ENCODE assay signal across 12 mouse cellular contexts in the genomic region with DNA sequence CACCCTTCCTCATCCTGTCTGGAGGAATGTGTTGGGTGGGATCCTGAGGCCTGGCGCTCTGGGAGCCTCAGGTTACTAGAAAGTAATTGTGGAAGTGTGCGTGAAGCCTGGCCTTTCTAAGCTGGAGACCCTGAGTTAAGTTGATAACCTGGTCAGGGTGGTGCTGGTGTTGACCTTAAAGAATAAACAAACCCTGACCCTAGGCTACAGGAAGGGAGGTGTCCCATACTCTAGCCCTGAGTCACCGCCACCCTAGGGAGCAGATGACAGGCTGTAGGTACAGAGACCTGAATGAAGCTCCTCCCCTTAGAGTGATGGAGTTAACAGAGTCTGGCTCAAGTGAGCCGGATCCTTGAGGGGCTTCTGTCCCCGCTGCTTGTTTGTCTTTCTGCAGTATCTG. TPM values are rescaled to one million over a fixed set of nuclear protein-coding genes. Genes with fewer than 3 reads are reported as not detected.
DNase-seq lines count a peak whose midpoint lies in the region; ATAC-seq and TF ChIP-seq lines count a peak whose summit lies in the region.
"Had no signal": no experiment of that assay in that cellular context is flagged by ENCODE, and none has a peak within 500 bp of the region (broad histone marks: within the 10 kb centered on the region; RNA-seq: fewer than 3 reads in every experiment).

No protein-coding gene starts in this region.

- WGBS in kidney, embryonic 14.5 days: 56% methylated on average over 5 of the region's 5 CpGs
- 83% methylated on average over 5 of the region's 5 CpGs for WGBS in neural tube, embryonic 13.5 days
- WGBS in intestine, postnatal 0 days: 35% methylated on average over 5 of the region's 5 CpGs

- peaks cover 66% of the 10 kb centered on the region for H3K4me1 ChIP-seq in kidney, embryonic 14.5 days (ENCODE audit: control insufficient read depth, insufficient read depth, low read length)
- H3K4me1 ChIP-seq in neural tube, embryonic 13.5 days (replicated peaks): peaks cover 80% of the 10 kb centered on the region
- peaks cover 39% of the 10 kb centered on the region for H3K4me1 ChIP-seq in intestine, postnatal 0 days (replicated peaks; ENCODE audit: control insufficient read depth, insufficient read depth, low read length)

- no peak overlapping the region; the same call in 1 of the 2 replicates for H3K4me2 ChIP-seq in kidney, embryonic 14.5 days (replicated peaks; ENCODE audit: low read depth, low read length)
- 0 out of 2 replicates have a peak overlapping the region, but pooled peaks have one; percentile 7 for H3K4me2 ChIP-seq in neural tube, embryonic 13.5 days
- no peak overlapping the region for H3K4me2 ChIP-seq in intestine, postnatal 0 days (replicated peaks; ENCODE audit: low read depth)

- no peaks in the 10 kb centered on the region for H3K9me3 ChIP-seq in kidney, embryonic 14.5 days (ENCODE audit: control insufficient read depth, low read length)
- H3K9me3 ChIP-seq in neural tube, embryonic 13.5 days: no peaks in the 10 kb centered on the region
- no peaks in the 10 kb centered on the region for H3K9me3 ChIP-seq in intestine, postnatal 0 days (ENCODE audit: control insufficient read depth)
- H3K9me3 ChIP-seq: forebrain, embryonic 13.5 days; G1E had no signal

- DNase-seq in kidney, adult 8-10 months: no peak
- DNase-seq in neural tube, embryonic 10.5 days (ENCODE audit: extremely low spot score, low spot score): no peak
- no peak for DNase-seq in urinary bladder, postnatal 10 days (ENCODE audit: low spot score)
- DNase-seq in left cerebral cortex, postnatal 10 days (ENCODE audit: extremely low spot score in 1 of 2, low spot score in 2 of 2): no peak

- ATAC-seq in kidney, embryonic 14.5 days (ENCODE audit: low FRiP score, low TSS enrichment): no peak
- no peak for ATAC-seq in neural tube, embryonic 13.5 days (ENCODE audit: low read depth)
- no peak for ATAC-seq in intestine, postnatal 0 days
- ATAC-seq in granulocyte monocyte progenitor cell, adult 5-6 weeks (replicated peaks; ENCODE audit: poor library complexity, severe bottlenecking): no peak
- ATAC-seq: forebrain, embryonic 13.5 days had no signal

- no peak for TF ChIP-seq CTCF in intestine, postnatal 0 days (IDR thresholded peaks at IDR 0.05; ENCODE audit: low read depth)

- intact Hi-C loops in left cerebral cortex, postnatal 10 days (cut with DNase I): no loop called here

- H3K27me3 ChIP-seq in kidney, embryonic 14.5 days (ENCODE audit: control insufficient read depth, insufficient read depth, low read length): no peaks in the 10 kb centered on the region
- H3K27me3 ChIP-seq in neural tube, embryonic 13.5 days: no peaks in the 10 kb centered on the region
- no peaks in the 10 kb centered on the region for H3K27me3 ChIP-seq in intestine, postnatal 0 days (replicated peaks; ENCODE audit: control insufficient read depth, insufficient read depth, low read length)
- H3K27me3 ChIP-seq: forebrain, embryonic 13.5 days had no signal

- H3K36me3 ChIP-seq in kidney, embryonic 14.5 days (ENCODE audit: control insufficient read depth, insufficient read depth, low read length): 0 out of 2 replicates have a peak, but pooled peaks cover 5% of the 10 kb centered on the region
- H3K36me3 ChIP-seq in neural tube, embryonic 13.5 days: peaks cover 21% of the 10 kb centered on the region
- peaks cover 14% of the 10 kb centered on the region for H3K36me3 ChIP-seq in intestine, postnatal 0 days (ENCODE audit: control insufficient read depth, insufficient read depth)

- H3K27ac ChIP-seq in kidney, embryonic 14.5 days (ENCODE audit: low read depth, low read length): peak overlapping the region; percentile 86; the same call in 1 of the 2 replicates
- H3K27ac ChIP-seq in neural tube, embryonic 13.5 days (replicated peaks): no peak overlapping the region; the same call in 1 of the 2 replicates
- H3K27ac ChIP-seq in intestine, postnatal 0 days (ENCODE audit: low read depth, low read length): peak overlapping the region; percentile 52; the same call in 1 of the 2 replicates

- no peak overlapping the region for H3K4me3 ChIP-seq in kidney, embryonic 14.5 days (ENCODE audit: low read length)
- no peak overlapping the region for H3K4me3 ChIP-seq in neural tube, embryonic 13.5 days
- no peak overlapping the region for H3K4me3 ChIP-seq in intestine, postnatal 0 days (ENCODE audit: low read depth, low read length)
- H3K4me3 ChIP-seq: forebrain, embryonic 13.5 days had no signal

- no peak overlapping the region for H3K9ac ChIP-seq in kidney, embryonic 14.5 days (ENCODE audit: low read depth, low read length)
- 0 out of 2 replicates have a peak overlapping the region, but pooled peaks have one; percentile 22 for H3K9ac ChIP-seq in neural tube, embryonic 13.5 days
- no peak overlapping the region for H3K9ac ChIP-seq in intestine, postnatal 0 days (ENCODE audit: low read depth, low read length)

RNA-seq across cellular contexts. Expression of a gene that starts 5.0 kb away (rescaled TPM):
- polyA plus RNA-seq in kidney, embryonic 14.5 days (2014; fragmentation: Nextera tagmentation; extraction: Ambion mirVana): 46.9 and 57.2 TPM in 2 replicates
- 114 and 123 TPM in 2 replicates for polyA plus RNA-seq in neural tube, embryonic 13.5 days (2015; fragmentation: Nextera tagmentation; extraction: Ambion mirVana)
- polyA plus RNA-seq in intestine, postnatal 0 days (2015; fragmentation: Nextera tagmentation; extraction: Ambion mirVana): 98.2 and 103 TPM in 2 replicates
- 100 to 1,000 TPM; 190 to 203 TPM for total RNA-seq in left cerebral cortex, postnatal 10 days (2021)
- total RNA-seq in granulocyte monocyte progenitor cell, adult 5-6 weeks (2014; fragmentation: Nextera tagmentation): 60.5 and 60.7 TPM in 2 replicates
- 92.5 and 124 TPM in 2 replicates for total RNA-seq in granulocyte monocyte progenitor cell, adult 5-6 weeks (2017)

RNA-seq across cellular contexts. Expression of a gene that starts 21.6 kb away (rescaled TPM):
- 695 and 947 TPM in 2 replicates for polyA plus RNA-seq in kidney, embryonic 14.5 days (2014; fragmentation: Nextera tagmentation; extraction: Ambion mirVana)
- 351 and 415 TPM in 2 replicates for polyA plus RNA-seq in neural tube, embryonic 13.5 days (2015; fragmentation: Nextera tagmentation; extraction: Ambion mirVana)
- 538 and 555 TPM in 2 replicates for polyA plus RNA-seq in intestine, postnatal 0 days (2015; fragmentation: Nextera tagmentation; extraction: Ambion mirVana)
- 100 to 1,000 TPM; 423 to 456 TPM for total RNA-seq in left cerebral cortex, postnatal 10 days (2021)
- 2,177 and 2,335 TPM in 2 replicates for total RNA-seq in granulocyte monocyte progenitor cell, adult 5-6 weeks (2014; fragmentation: Nextera tagmentation)
- total RNA-seq in granulocyte monocyte progenitor cell, adult 5-6 weeks (2017): 2,263 and 3,329 TPM in 2 replicates

RNA-seq across cellular contexts. Expression of a gene that starts 28.1 kb away (rescaled TPM):
- polyA plus RNA-seq in kidney, embryonic 14.5 days (2014; fragmentation: Nextera tagmentation; extraction: Ambion mirVana): 0.56 TPM in 1 of 2 replicates, not detected in the other
- 0.67 TPM in 1 of 2 replicates, not detected in the other for polyA plus RNA-seq in neural tube, embryonic 13.5 days (2015; fragmentation: Nextera tagmentation; extraction: Ambion mirVana)
- polyA plus RNA-seq in intestine, postnatal 0 days (2015; fragmentation: Nextera tagmentation; extraction: Ambion mirVana): not detected in 2 replicates
- total RNA-seq in left cerebral cortex, postnatal 10 days (2021): under 1 TPM; 0.60 to 0.63 TPM
- total RNA-seq in granulocyte monocyte progenitor cell, adult 5-6 weeks (2014; fragmentation: Nextera tagmentation): not detected in 2 replicates
- not detected in 2 replicates for total RNA-seq in granulocyte monocyte progenitor cell, adult 5-6 weeks (2017)
- total RNA-seq: heart, postnatal 10 days; monocyte, adult 5-6 weeks had no signal

RNA-seq across cellular contexts. Expression of a gene that starts 36.7 kb away (rescaled TPM):
- polyA plus RNA-seq in kidney, embryonic 14.5 days (2014; fragmentation: Nextera tagmentation; extraction: Ambion mirVana): 8.6 and 11.3 TPM in 2 replicates
- 31.0 and 32.3 TPM in 2 replicates for polyA plus RNA-seq in neural tube, embryonic 13.5 days (2015; fragmentation: Nextera tagmentation; extraction: Ambion mirVana)
- 1.8 and 2.0 TPM in 2 replicates for polyA plus RNA-seq in intestine, postnatal 0 days (2015; fragmentation: Nextera tagmentation; extraction: Ambion mirVana)
- total RNA-seq in left cerebral cortex, postnatal 10 days (2021): 10 to 100 TPM; 40.0 to 45.1 TPM
- 3.8 TPM in 1 of 2 replicates, not detected in the other for total RNA-seq in granulocyte monocyte progenitor cell, adult 5-6 weeks (2014; fragmentation: Nextera tagmentation)
- 1.3 TPM in 1 of 2 replicates, not detected in the other for total RNA-seq in granulocyte monocyte progenitor cell, adult 5-6 weeks (2017)
- total RNA-seq: monocyte, adult 5-6 weeks had no signal
- polyA plus RNA-seq: G1E had no signal

RNA-seq across cellular contexts. Expression of a gene that starts 37.5 kb away (rescaled TPM):
- polyA plus RNA-seq in kidney, embryonic 14.5 days (2014; fragmentation: Nextera tagmentation; extraction: Ambion mirVana): 12.6 and 13.7 TPM in 2 replicates
- polyA plus RNA-seq in neural tube, embryonic 13.5 days (2015; fragmentation: Nextera tagmentation; extraction: Ambion mirVana): 18.8 and 19.1 TPM in 2 replicates
- polyA plus RNA-seq in intestine, postnatal 0 days (2015; fragmentation: Nextera tagmentation; extraction: Ambion mirVana): 8.5 and 9.8 TPM in 2 replicates
- 10 to 100 TPM; 18.8 to 19.4 TPM for total RNA-seq in left cerebral cortex, postnatal 10 days (2021)
- 9.0 and 13.0 TPM in 2 replicates for total RNA-seq in granulocyte monocyte progenitor cell, adult 5-6 weeks (2014; fragmentation: Nextera tagmentation)
- 16.3 and 18.9 TPM in 2 replicates for total RNA-seq in granulocyte monocyte progenitor cell, adult 5-6 weeks (2017)
